Mouse (Mus musculus) liver, embryonic 13.5 days (tissue): Measurements from ENCODE around the gene Mob1b. TPM values are rescaled to one million over a fixed set of nuclear protein-coding genes. Genes with fewer than 3 reads are reported as not detected.

Source experiments
- ATAC-seq: fragments of 200-750 bp; cut with Nextera tagmentation; 2 replicates; pipeline ENCODE4 v1.8.0; 2017; ENCODE audit warnings: low read depth, mild to moderate bottlenecking, moderate number of reproducible peaks, moderate library complexity
- DNase-seq: peaks from one replicate; pipeline ENCODE4 v3.0.0; 2022
- H3K27ac ChIP-seq: fragments of 300-500 bp; sonication (generic); 2 replicates; pipeline ENCODE4 v1.5.1; 2015; ENCODE audit warnings: moderate library complexity, mild to moderate bottlenecking, inconsistent platforms
- H3K27me3 ChIP-seq: fragments of 300-500 bp; sonication (generic); 2 replicates; pipeline ENCODE4 v1.6.1; 2015; ENCODE audit warnings: mild to moderate bottlenecking, inconsistent platforms
- H3K36me3 ChIP-seq: fragments of 300-500 bp; sonication (generic); 2 replicates; pipeline ENCODE4 v1.6.1; 2015; ENCODE audit warnings: mild to moderate bottlenecking, inconsistent platforms
- H3K4me1 ChIP-seq: fragments of 300-500 bp; sonication (generic); replicated peaks from 2 replicates; pipeline ENCODE4 v1.6.1; 2015; ENCODE audit warnings: inconsistent platforms
- H3K4me2 ChIP-seq: fragments of 300-500 bp; sonication (generic); 2 replicates; pipeline ENCODE4 v1.6.1; 2015; ENCODE audit warnings: inconsistent platforms, mild to moderate bottlenecking, moderate library complexity
- H3K4me3 ChIP-seq: fragments of 300-500 bp; sonication (generic); replicated peaks from 2 replicates; pipeline ENCODE4 v1.5.1; 2015; ENCODE audit warnings: mild to moderate bottlenecking, inconsistent platforms
- H3K9ac ChIP-seq: fragments of 300-500 bp; sonication (generic); 2 replicates; pipeline ENCODE4 v1.6.1; 2015; ENCODE audit warnings: mild to moderate bottlenecking, inconsistent platforms
- H3K9me3 ChIP-seq: fragments of 300-500 bp; sonication (generic); replicated peaks from 2 replicates; pipeline ENCODE4 v1.6.1; 2016; ENCODE audit warnings: inconsistent platforms
- WGBS: fragments of 180-500 bp; shearing (Covaris S2); methylation state at CpG from one replicate; pipeline ENCODE4 v1.1.7; 2015; ENCODE audit not compliant: insufficient replicate concordance; 5-methylcytosine and 5-hydroxymethylcytosine counted together
- polyA plus RNA-seq: library from polyadenylated mRNA; unstranded; fragments of >200 nt; fragmentation: Nextera tagmentation; extraction: Ambion mirVana; gene quantifications from 2 replicates; pipeline ENCODE4 v1.2.1, GENCODE M21; 2015

The Mob1b gene
- 8.8 and 11.4 TPM in 2 replicates for polyA plus RNA-seq

GRCm38 (mm10) chr5:88720116-88721002 lies at the start of gene Mob1b:
TSS of gene Mob1b (plus strand) at chr5:88720855.
- Histone ChIP-seq H3K27me3 (no peaks in the 10 kb centered on the region), H3K36me3 (no peaks in the 10 kb centered on the region), H3K4me3 (peak within 1 kb of the TSS; percentile 100), H3K9ac (peak within 1 kb of the TSS; percentile 100), H3K4me2 (peak within 1 kb of the TSS; percentile 92), H3K27ac (peak within 1 kb of the TSS; percentile 97), H3K4me1 (peaks cover 42% of the 10 kb centered on the region), H3K9me3 (no peaks in the 10 kb centered on the region)
- under 1% methylated on average over 54 of the region's 54 CpGs for WGBS
- DNase-seq (peak; percentile 96), ATAC-seq (peak; percentile 83)

- Histone ChIP-seq H3K27ac (peak overlapping the region; percentile 92), H3K27me3 (no peaks in the 10 kb centered on the region), H3K36me3 (peaks cover 32% of the 10 kb centered on the region), H3K4me1 (peaks cover 52% of the 10 kb centered on the region), H3K9ac (peak overlapping the region; percentile 97), H3K4me2 (peak overlapping the region; percentile 94), H3K9me3 (no peaks in the 10 kb centered on the region), H3K4me3 (peak overlapping the region; percentile 96)
- peak; percentile 30 for ATAC-seq
- DNase-seq, result peak; percentile 29
- under 1% methylated on average over 47 of the region's 47 CpGs for WGBS
These were observed 45.8 kb upstream of the Mob1b start for GRCm38 (mm10) chr5:88674703-88675442.

GRCm38 (mm10) chr5:88675443-88676387 lies 44.9 kb upstream of the Mob1b start, which contains the start of gene Grsf1:
TSS of gene Grsf1 (minus strand) at chr5:88676171.
- Histone ChIP-seq H3K9me3 (no peaks in the 10 kb centered on the region), H3K4me1 (peaks cover 53% of the 10 kb centered on the region), H3K4me2 (peak within 1 kb of the TSS; percentile 94), H3K27me3 (no peaks in the 10 kb centered on the region), H3K27ac (peak within 1 kb of the TSS; percentile 92), H3K36me3 (peaks cover 24% of the 10 kb centered on the region), H3K9ac (peak within 1 kb of the TSS; percentile 97), H3K4me3 (peak within 1 kb of the TSS; percentile 96)
- DNase-seq (peak; percentile 86), ATAC-seq (peak; percentile 92)
- WGBS, result under 1% methylated on average over 104 of the region's 127 CpGs

GRCm38 (mm10) chr5:88678929-88679328 lies 41.7 kb upstream of the Mob1b start:
- Histone ChIP-seq H3K27ac (peak overlapping the region; percentile 24; the same call in 1 of the 2 replicates), H3K4me2 (peak overlapping the region; percentile 28)
- 32% methylated on average over 7 of the region's 7 CpGs for WGBS

GRCm38 (mm10) chr5:88679341-88679740 lies 41.3 kb upstream of the Mob1b start:
- no peak overlapping the region for H3K27ac ChIP-seq
- H3K4me2 ChIP-seq, result 0 out of 2 replicates have a peak overlapping the region, but pooled peaks have one; percentile 28
- DNase-seq (no peak), ATAC-seq (no peak)
- H3K9me3 ChIP-seq, result no peaks in the 10 kb centered on the region
- H3K4me1 ChIP-seq, result peaks cover 47% of the 10 kb centered on the region
- peaks cover 16% of the 10 kb centered on the region; the same call in 1 of the 2 replicates for H3K27me3 ChIP-seq
- WGBS, result 36% methylated on average over 6 of the region's 6 CpGs
- H3K4me3 ChIP-seq, result no peak overlapping the region
- H3K9ac ChIP-seq, result no peak overlapping the region
- H3K36me3 ChIP-seq, result no peaks in the 10 kb centered on the region

More at GRCm38 (mm10) chr5:88678929-88679328, 41.7 kb upstream of the Mob1b start:
- peaks cover 11% of the 10 kb centered on the region; the same call in 1 of the 2 replicates for H3K27me3 ChIP-seq
- no peak overlapping the region for H3K9ac ChIP-seq
- peak; percentile 31 for DNase-seq
- no peak overlapping the region for H3K4me3 ChIP-seq
- H3K4me1 ChIP-seq, result peaks cover 50% of the 10 kb centered on the region
- no peaks in the 10 kb centered on the region for H3K9me3 ChIP-seq
- peak; percentile 12 for ATAC-seq
- H3K36me3 ChIP-seq, result no peaks in the 10 kb centered on the region

- ATAC-seq, result no peak
- peaks cover 28% of the 10 kb centered on the region; the same call in 1 of the 2 replicates for H3K27me3 ChIP-seq
- 82% methylated on average over 6 of the region's 6 CpGs for WGBS
- H3K4me1 ChIP-seq, result peaks cover 42% of the 10 kb centered on the region
- DNase-seq, result no peak
- H3K27ac ChIP-seq, result no peak overlapping the region
- H3K4me2 ChIP-seq, result no peak overlapping the region
- H3K9me3 ChIP-seq, result no peaks in the 10 kb centered on the region
- no peaks in the 10 kb centered on the region for H3K36me3 ChIP-seq
- no peak overlapping the region for H3K9ac ChIP-seq
- H3K4me3 ChIP-seq, result no peak overlapping the region
These were observed 40.1 kb upstream of the Mob1b start for GRCm38 (mm10) chr5:88680567-88680966.

- DNase-seq (no peak), ATAC-seq (no peak)
- H3K9ac ChIP-seq, result no peak overlapping the region
- H3K27ac ChIP-seq, result no peak overlapping the region
- 64% methylated on average over 9 of the region's 9 CpGs for WGBS
- no peak overlapping the region for H3K4me2 ChIP-seq
- H3K4me3 ChIP-seq, result no peak overlapping the region
- H3K36me3 ChIP-seq, result no peaks in the 10 kb centered on the region
- H3K27me3 ChIP-seq, result peaks cover 33% of the 10 kb centered on the region; the same call in 1 of the 2 replicates
- H3K4me1 ChIP-seq, result peaks cover 29% of the 10 kb centered on the region
- no peaks in the 10 kb centered on the region for H3K9me3 ChIP-seq
These were observed 36.9 kb upstream of the Mob1b start for GRCm38 (mm10) chr5:88683706-88684105.

GRCm38 (mm10) chr5:88684226-88684625 lies 36.4 kb upstream of the Mob1b start:
- H3K27me3 ChIP-seq, result peaks cover 33% of the 10 kb centered on the region; the same call in 1 of the 2 replicates
- peaks cover 27% of the 10 kb centered on the region for H3K4me1 ChIP-seq
- no peak overlapping the region for H3K4me2 ChIP-seq
- no peaks in the 10 kb centered on the region for H3K9me3 ChIP-seq
- H3K4me3 ChIP-seq, result no peak overlapping the region
- ATAC-seq, result no peak
- no peaks in the 10 kb centered on the region for H3K36me3 ChIP-seq
- 28% methylated on average over 3 of the region's 3 CpGs for WGBS
- DNase-seq, result no peak
- H3K27ac ChIP-seq, result no peak overlapping the region
- H3K9ac ChIP-seq, result no peak overlapping the region

GRCm38 (mm10) chr5:88685306-88685705 lies 35.3 kb upstream of the Mob1b start:
- H3K9ac ChIP-seq, result no peak overlapping the region
- DNase-seq, result no peak
- no peak overlapping the region for H3K27ac ChIP-seq
- H3K9me3 ChIP-seq, result no peaks in the 10 kb centered on the region
- 16% methylated on average over 6 of the region's 6 CpGs for WGBS
- ATAC-seq, result no peak
- no peak overlapping the region for H3K4me3 ChIP-seq
- H3K4me1 ChIP-seq, result peaks cover 21% of the 10 kb centered on the region
- H3K4me2 ChIP-seq, result no peak overlapping the region
- H3K27me3 ChIP-seq, result peaks cover 33% of the 10 kb centered on the region; the same call in 1 of the 2 replicates
- H3K36me3 ChIP-seq, result no peaks in the 10 kb centered on the region

GRCm38 (mm10) chr5:88685745-88686299 lies 34.8 kb upstream of the Mob1b start:
- Histone ChIP-seq H3K4me3 (no peak overlapping the region), H3K36me3 (no peaks in the 10 kb centered on the region), H3K9ac (no peak overlapping the region), H3K4me2 (no peak overlapping the region), H3K9me3 (no peaks in the 10 kb centered on the region), H3K27me3 (peaks cover 33% of the 10 kb centered on the region; the same call in 1 of the 2 replicates), H3K4me1 (peaks cover 21% of the 10 kb centered on the region), H3K27ac (no peak overlapping the region)
- ATAC-seq (peak; percentile 66), DNase-seq (no peak)
- WGBS, result 35% methylated on average over 6 of the region's 6 CpGs
